Mouse (Mus musculus): Measurements from ENCODE around the gene Limd1. TPM values are rescaled to one million over a fixed set of nuclear protein-coding genes. Genes with fewer than 3 reads are reported as not detected.
A peak's percentile ranks its signal among the peaks of the same experiment; 100 is the strongest.

Gene Limd1
- polyA plus RNA-seq, 1 experiment from 2014 or later: 56.3 TPM

DNA sequence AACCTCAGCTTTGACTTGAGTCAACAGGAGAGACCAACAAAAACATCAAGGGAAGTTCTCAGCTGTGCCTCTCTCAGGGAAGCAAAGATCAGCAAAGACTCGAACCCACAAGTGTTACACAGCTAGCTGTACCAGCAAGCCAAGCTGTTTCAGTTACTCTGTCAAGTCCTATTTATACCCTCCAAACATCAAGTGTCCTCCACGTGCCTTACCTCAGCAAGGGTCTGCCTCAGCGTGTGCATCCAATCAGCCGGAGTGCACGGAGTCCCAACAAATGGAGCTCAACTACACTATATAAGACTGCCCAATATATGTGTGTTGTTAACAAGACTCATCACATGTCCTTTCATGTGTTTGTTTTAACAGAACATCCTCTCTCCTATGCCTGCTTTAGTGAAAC, 48.0 kb downstream of the Limd1 start:
- H3K4me1 ChIP-seq (ENCODE audit: control insufficient read depth, insufficient read depth, low read length): peaks cover 10% of the 10 kb centered on the region; the same call in 1 of the 2 replicates
- 79% methylated on average over 5 of the region's 5 CpGs for WGBS
- ATAC-seq (ENCODE audit: insufficient number of reproducible peaks, insufficient read depth, low FRiP score, low read depth): no peak
- no peak overlapping the region for H3K4me2 ChIP-seq (replicated peaks; ENCODE audit: low read depth, low read length)
- H3K4me3 ChIP-seq (ENCODE audit: low read depth, low read length): no peak overlapping the region
- H3K9me3 ChIP-seq (ENCODE audit: control insufficient read depth, low read depth, low read length): no peaks in the 10 kb centered on the region
- 0 out of 2 replicates have a peak, but pooled peaks cover 3% of the 10 kb centered on the region for H3K36me3 ChIP-seq (ENCODE audit: control insufficient read depth, insufficient read depth, low read length)
- no peak overlapping the region for H3K27ac ChIP-seq (ENCODE audit: low read length)
- no peaks in the 10 kb centered on the region for H3K27me3 ChIP-seq (ENCODE audit: control insufficient read depth, insufficient read depth, low read length)
- H3K9ac ChIP-seq (replicated peaks; ENCODE audit: low read depth, low read length): no peak overlapping the region

DNA sequence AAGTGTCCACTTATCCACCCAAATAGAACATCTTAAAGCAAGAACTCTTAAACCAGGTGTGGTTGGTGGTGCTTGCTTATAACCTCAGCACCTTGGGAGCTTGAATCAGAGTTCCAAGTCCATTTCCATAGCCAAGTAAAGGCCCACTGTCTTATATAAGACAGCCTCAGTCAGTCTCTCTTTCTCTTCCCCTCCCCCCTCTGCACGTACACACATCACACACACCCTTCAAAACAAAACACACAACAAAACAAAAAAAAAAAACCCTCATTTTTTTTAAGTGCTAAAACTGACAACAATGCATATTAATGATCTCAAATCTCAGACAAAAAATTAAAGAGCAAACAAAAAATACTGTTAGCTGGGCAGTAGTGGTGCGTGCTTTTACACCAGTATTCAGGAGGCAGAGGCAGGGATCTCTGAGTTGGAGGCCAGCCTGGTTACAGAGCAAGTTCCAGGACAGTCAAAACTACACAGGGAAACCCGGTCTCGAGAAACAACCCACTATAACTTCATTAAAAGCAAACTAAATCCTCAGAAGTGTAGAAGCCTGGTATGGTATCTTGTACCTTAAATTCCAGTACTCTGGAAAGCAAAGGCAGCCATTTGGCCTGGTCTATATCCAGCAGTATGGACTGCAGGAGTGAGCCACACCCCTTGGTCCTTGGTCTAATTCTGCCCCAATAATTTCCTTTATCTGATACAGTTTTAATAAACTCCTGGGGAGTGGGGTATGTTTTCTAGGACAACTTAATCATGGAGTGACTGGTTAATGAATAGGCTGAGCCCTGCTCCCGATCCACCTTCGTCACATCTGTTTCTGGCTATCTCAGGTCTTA, 49.8 kb downstream of the Limd1 start:
- Histone ChIP-seq H3K27ac (ENCODE audit: low read length) (peak overlapping the region; percentile 92), H3K4me2 (replicated peaks; ENCODE audit: low read depth, low read length) (peak overlapping the region; percentile 72), H3K9ac (replicated peaks; ENCODE audit: low read depth, low read length) (peak overlapping the region; percentile 52), H3K27me3 (ENCODE audit: control insufficient read depth, insufficient read depth, low read length) (no peaks in the 10 kb centered on the region), H3K36me3 (ENCODE audit: control insufficient read depth, insufficient read depth, low read length) (no peaks in the 10 kb centered on the region), H3K4me3 (ENCODE audit: low read depth, low read length) (peak overlapping the region; percentile 45), H3K9me3 (ENCODE audit: control insufficient read depth, low read depth, low read length) (no peaks in the 10 kb centered on the region), H3K4me1 (ENCODE audit: control insufficient read depth, insufficient read depth, low read length) (peaks cover 13% of the 10 kb centered on the region; the same call in 1 of the 2 replicates)
- ATAC-seq (ENCODE audit: insufficient number of reproducible peaks, insufficient read depth, low FRiP score, low read depth): no peak
- 33% methylated on average over 6 of the region's 6 CpGs for whole genome bisulfite sequencing

DNA sequence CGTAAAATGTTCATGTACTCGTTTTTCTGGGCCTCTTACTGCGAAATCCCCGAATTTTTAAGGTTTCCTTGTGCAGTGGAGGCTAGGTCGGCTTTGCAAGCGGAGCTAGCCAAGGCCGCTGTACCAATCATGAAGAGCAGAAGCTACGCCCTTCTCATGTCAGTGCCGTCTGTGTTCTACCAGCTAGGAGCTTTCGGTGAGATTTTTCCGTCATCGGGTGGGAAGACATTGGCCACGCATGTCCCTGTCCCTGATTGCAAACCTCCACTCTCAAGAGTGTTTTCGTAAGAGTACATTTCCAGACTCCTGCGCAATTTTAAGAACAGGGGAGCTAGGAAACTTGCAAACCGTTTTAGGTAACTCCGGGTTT, 50.4 kb downstream of the Limd1 start:
- Histone ChIP-seq H3K4me2 (replicated peaks; ENCODE audit: low read depth, low read length) (peak overlapping the region; percentile 72), H3K9me3 (ENCODE audit: control insufficient read depth, low read depth, low read length) (no peaks in the 10 kb centered on the region), H3K27me3 (ENCODE audit: control insufficient read depth, insufficient read depth, low read length) (no peaks in the 10 kb centered on the region), H3K36me3 (ENCODE audit: control insufficient read depth, insufficient read depth, low read length) (no peaks in the 10 kb centered on the region), H3K9ac (replicated peaks; ENCODE audit: low read depth, low read length) (peak overlapping the region; percentile 52), H3K4me1 (ENCODE audit: control insufficient read depth, insufficient read depth, low read length) (peaks cover 13% of the 10 kb centered on the region; the same call in 1 of the 2 replicates), H3K4me3 (ENCODE audit: low read depth, low read length) (peak overlapping the region; percentile 45), H3K27ac (ENCODE audit: low read length) (peak overlapping the region; percentile 92)
- WGBS: 2% methylated on average over 17 of the region's 17 CpGs
- ATAC-seq (ENCODE audit: insufficient number of reproducible peaks, insufficient read depth, low FRiP score, low read depth): peak; percentile 8; the same call in 1 of the 2 replicates

DNA sequence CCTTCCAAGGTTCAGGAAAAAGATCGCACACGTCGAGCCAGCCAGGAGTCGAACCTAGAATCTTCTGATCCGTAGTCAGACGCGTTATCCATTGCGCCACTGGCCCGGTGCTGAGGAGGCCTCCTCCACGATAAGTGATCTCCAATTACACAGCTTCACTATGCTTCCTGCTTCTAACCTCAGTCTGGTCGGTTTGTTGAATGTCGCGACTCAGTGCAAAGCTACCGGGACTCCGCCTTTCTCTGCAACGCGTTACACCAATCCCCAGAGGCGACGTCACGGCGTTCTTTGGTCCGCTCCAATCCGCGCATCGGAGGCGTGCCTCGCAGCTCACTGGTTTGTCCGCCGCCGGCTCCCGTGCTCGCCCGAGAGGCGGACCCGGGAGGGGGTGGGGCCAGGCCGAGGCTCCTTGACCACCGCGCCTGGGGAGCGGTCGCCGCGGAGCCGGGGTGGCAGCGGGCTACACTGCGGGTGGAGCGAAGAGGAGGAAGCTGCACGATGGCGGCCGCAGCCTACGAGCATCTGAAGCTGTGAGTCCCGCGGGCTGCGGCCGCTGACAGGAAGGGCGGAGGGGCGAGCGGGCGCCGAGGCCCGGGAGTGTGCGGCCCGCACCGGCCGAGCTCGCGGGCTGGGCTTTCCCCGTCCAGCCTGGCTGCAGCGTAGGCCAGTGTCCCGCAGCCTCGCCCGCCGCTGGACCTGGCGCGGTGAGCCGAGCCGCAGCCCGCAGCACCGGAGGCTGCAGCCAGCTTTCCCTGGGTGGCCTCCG, 51.1 kb downstream of the Limd1 start, which contains the start of gene Sacm1l:
TSS of gene Sacm1l (plus strand) at position 368 of the 766 bp plus-strand sequence.
- H3K36me3 ChIP-seq (ENCODE audit: control insufficient read depth, insufficient read depth, low read length): no peaks in the 10 kb centered on the region
- H3K27me3 ChIP-seq (ENCODE audit: control insufficient read depth, insufficient read depth, low read length): no peaks in the 10 kb centered on the region
- peaks cover 13% of the 10 kb centered on the region; the same call in 1 of the 2 replicates for H3K4me1 ChIP-seq (ENCODE audit: control insufficient read depth, insufficient read depth, low read length)
- no peaks in the 10 kb centered on the region for H3K9me3 ChIP-seq (ENCODE audit: control insufficient read depth, low read depth, low read length)
- WGBS: under 1% methylated on average over 61 of the region's 79 CpGs
- H3K4me2 ChIP-seq (replicated peaks; ENCODE audit: low read depth, low read length): peak within 1 kb of the TSS; percentile 72
- ATAC-seq (ENCODE audit: insufficient number of reproducible peaks, insufficient read depth, low FRiP score, low read depth): peak; percentile 99
- peak within 1 kb of the TSS; percentile 96 for H3K9ac ChIP-seq (replicated peaks; ENCODE audit: low read depth, low read length)
- peak within 1 kb of the TSS; percentile 93 for H3K27ac ChIP-seq (ENCODE audit: low read length)
- H3K4me3 ChIP-seq (ENCODE audit: low read depth, low read length): peak within 1 kb of the TSS; percentile 94

DNA sequence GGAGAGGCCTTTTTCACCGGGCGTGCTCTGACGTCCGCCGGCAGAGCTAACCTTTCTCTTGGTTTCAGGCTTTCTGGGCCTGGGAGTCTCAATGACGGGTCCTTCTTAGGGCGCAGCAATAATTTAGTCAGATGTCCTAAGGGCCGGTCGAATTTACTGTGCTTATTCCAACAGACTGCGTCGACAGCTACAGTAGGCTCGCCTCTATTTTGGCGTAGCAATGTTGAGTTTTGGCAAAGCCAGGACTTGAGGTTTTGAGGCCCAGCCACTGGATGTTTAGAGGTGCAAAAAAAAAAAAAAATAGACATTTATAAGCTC, 51.6 kb downstream of the Limd1 start:
- no peak for ATAC-seq (ENCODE audit: insufficient number of reproducible peaks, insufficient read depth, low FRiP score, low read depth)
- Histone ChIP-seq H3K36me3 (ENCODE audit: control insufficient read depth, insufficient read depth, low read length) (no peaks in the 10 kb centered on the region), H3K27me3 (ENCODE audit: control insufficient read depth, insufficient read depth, low read length) (no peaks in the 10 kb centered on the region), H3K4me2 (replicated peaks; ENCODE audit: low read depth, low read length) (peak overlapping the region; percentile 69), H3K27ac (ENCODE audit: low read length) (peak overlapping the region; percentile 93), H3K4me3 (ENCODE audit: low read depth, low read length) (peak overlapping the region; percentile 94), H3K9me3 (ENCODE audit: control insufficient read depth, low read depth, low read length) (no peaks in the 10 kb centered on the region), H3K9ac (replicated peaks; ENCODE audit: low read depth, low read length) (peak overlapping the region; percentile 96), H3K4me1 (ENCODE audit: control insufficient read depth, insufficient read depth, low read length) (peaks cover 13% of the 10 kb centered on the region; the same call in 1 of the 2 replicates)
- WGBS: under 1% methylated on average over 13 of the region's 13 CpGs

DNA sequence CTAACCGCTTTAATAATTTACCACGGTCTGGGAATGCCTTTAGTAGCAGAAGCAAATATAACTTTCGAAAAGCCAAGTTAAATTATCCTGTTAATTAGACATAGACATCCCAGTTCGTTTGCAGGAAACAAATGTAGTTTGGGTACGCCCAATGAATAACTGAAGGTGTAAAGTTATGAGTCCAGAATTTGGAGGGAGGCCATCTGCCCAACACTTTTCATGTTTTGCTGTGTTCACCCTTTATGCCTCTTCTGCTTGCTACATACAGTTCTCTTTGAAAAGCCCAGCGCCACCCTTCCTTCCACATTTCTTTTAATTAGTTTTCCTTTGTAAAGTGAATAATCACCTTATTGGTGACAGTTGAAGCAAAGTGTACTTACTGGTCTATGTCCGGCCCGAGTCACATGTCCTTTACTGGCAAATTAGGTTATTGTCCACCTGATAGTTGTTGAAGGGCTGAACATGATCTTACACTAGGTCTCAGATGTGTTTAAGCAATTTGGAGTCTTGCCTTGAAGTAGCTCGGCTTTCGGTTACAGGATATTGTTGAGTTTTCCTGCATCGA, 52.1 kb downstream of the Limd1 start:
- Histone ChIP-seq H3K9me3 (ENCODE audit: control insufficient read depth, low read depth, low read length) (no peaks in the 10 kb centered on the region), H3K4me2 (replicated peaks; ENCODE audit: low read depth, low read length) (peak overlapping the region; percentile 69), H3K4me3 (ENCODE audit: low read depth, low read length) (peak overlapping the region; percentile 94), H3K27ac (ENCODE audit: low read length) (peak overlapping the region; percentile 93; the same call in 1 of the 2 replicates), H3K4me1 (ENCODE audit: control insufficient read depth, insufficient read depth, low read length) (peaks cover 13% of the 10 kb centered on the region; the same call in 1 of the 2 replicates), H3K27me3 (ENCODE audit: control insufficient read depth, insufficient read depth, low read length) (no peaks in the 10 kb centered on the region), H3K9ac (replicated peaks; ENCODE audit: low read depth, low read length) (peak overlapping the region; percentile 96), H3K36me3 (ENCODE audit: control insufficient read depth, insufficient read depth, low read length) (no peaks in the 10 kb centered on the region)
- WGBS: 32% methylated on average over 11 of the region's 11 CpGs
- no peak for ATAC-seq (ENCODE audit: insufficient number of reproducible peaks, insufficient read depth, low FRiP score, low read depth)

DNA sequence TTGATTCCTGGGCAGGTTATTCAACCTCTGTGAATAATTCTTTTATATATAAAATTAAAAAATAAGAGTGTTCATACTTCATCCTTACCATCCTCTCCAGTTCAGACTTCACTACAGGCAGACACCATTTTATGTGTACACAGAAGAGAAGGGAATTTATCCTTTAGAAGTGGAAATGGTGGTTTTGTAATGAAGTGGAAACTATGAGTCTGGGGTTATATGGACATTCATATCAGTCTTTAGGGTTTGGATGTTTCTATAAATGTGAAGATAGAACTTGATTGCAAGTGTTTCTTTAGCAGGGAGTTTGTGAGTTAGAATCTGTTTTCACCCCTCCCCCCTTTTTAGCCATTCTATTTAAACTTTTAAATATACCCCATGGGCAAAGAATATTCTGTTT, 52.7 kb downstream of the Limd1 start:
- H3K36me3 ChIP-seq (ENCODE audit: control insufficient read depth, insufficient read depth, low read length): no peaks in the 10 kb centered on the region; the same call in 1 of the 2 replicates
- peaks cover 13% of the 10 kb centered on the region; the same call in 1 of the 2 replicates for H3K4me1 ChIP-seq (ENCODE audit: control insufficient read depth, insufficient read depth, low read length)
- H3K9me3 ChIP-seq (ENCODE audit: control insufficient read depth, low read depth, low read length): no peaks in the 10 kb centered on the region
- H3K27me3 ChIP-seq (ENCODE audit: control insufficient read depth, insufficient read depth, low read length): no peaks in the 10 kb centered on the region
- no peak for ATAC-seq (ENCODE audit: insufficient number of reproducible peaks, insufficient read depth, low FRiP score, low read depth)
- H3K27ac ChIP-seq (ENCODE audit: low read length): no peak overlapping the region
- H3K9ac ChIP-seq (replicated peaks; ENCODE audit: low read depth, low read length): peak overlapping the region; percentile 10; the same call in 1 of the 2 replicates
- H3K4me2 ChIP-seq (replicated peaks; ENCODE audit: low read depth, low read length): peak overlapping the region; percentile 69
- H3K4me3 ChIP-seq (ENCODE audit: low read depth, low read length): peak overlapping the region; percentile 94; the same call in 1 of the 2 replicates

DNA sequence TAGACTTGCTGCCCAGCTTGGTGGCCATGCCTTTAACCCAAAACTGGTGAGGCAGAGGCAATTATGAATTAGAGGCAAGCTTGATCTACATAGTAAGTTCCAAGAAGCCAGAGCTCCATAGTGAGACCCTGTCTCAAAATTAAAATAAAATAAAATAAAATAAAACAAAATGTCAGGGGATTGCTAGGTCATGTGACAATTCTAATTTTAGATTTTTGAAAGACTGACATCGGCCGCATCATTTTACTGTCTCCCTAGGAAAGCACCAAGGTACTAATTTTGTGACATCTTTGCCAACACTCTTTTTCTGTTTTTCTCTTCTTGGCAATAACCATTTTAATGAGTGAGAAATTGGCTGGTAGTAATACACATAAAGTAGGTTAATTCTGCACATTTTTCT, 58.1 kb downstream of the Limd1 start:
- Histone ChIP-seq H3K9ac (replicated peaks; ENCODE audit: low read depth, low read length) (no peak overlapping the region), H3K27ac (ENCODE audit: low read length) (no peak overlapping the region), H3K4me1 (ENCODE audit: control insufficient read depth, insufficient read depth, low read length) (0 out of 2 replicates have a peak, but pooled peaks cover 1% of the 10 kb centered on the region), H3K27me3 (ENCODE audit: control insufficient read depth, insufficient read depth, low read length) (no peaks in the 10 kb centered on the region), H3K36me3 (ENCODE audit: control insufficient read depth, insufficient read depth, low read length) (no peaks in the 10 kb centered on the region; the same call in 1 of the 2 replicates), H3K4me2 (replicated peaks; ENCODE audit: low read depth, low read length) (no peak overlapping the region), H3K4me3 (ENCODE audit: low read depth, low read length) (no peak overlapping the region), H3K9me3 (ENCODE audit: control insufficient read depth, low read depth, low read length) (no peaks in the 10 kb centered on the region)
- no peak for ATAC-seq (ENCODE audit: insufficient number of reproducible peaks, insufficient read depth, low FRiP score, low read depth)
- 99% methylated on average over 2 of the region's 2 CpGs for WGBS

All from stomach, embryonic 14.5 days (tissue).